ENCODE assay signal across 31 mouse cellular contexts in genomic region chr4:55169063-55169462, GRCm38 (mm10).
"Had no signal": no experiment of that assay in that cellular context is flagged by ENCODE, and none has a peak within 500 bp of the region (broad histone marks: within the 10 kb centered on the region; RNA-seq: fewer than 3 reads in every experiment).

No protein-coding gene starts in this region.

- H3K27me3 ChIP-seq: limb, embryonic 12.5 days; limb, embryonic 13.5 days; limb, embryonic 15.5 days; liver, embryonic 12.5 days; liver, embryonic 13.5 days; liver, embryonic 15.5 days; lung, embryonic 15.5 days; megakaryocyte, embryonic 14.5 days; midbrain, embryonic 12.5 days; midbrain, embryonic 13.5 days; neural tube, embryonic 12.5 days; neural tube, embryonic 13.5 days had no signal

- H3K9me3 ChIP-seq: limb, embryonic 10.5 days; limb, embryonic 12.5 days; limb, embryonic 13.5 days; limb, embryonic 15.5 days; liver, embryonic 12.5 days; liver, embryonic 13.5 days; liver, embryonic 15.5 days; lung, embryonic 15.5 days; midbrain, embryonic 10.5 days; midbrain, embryonic 12.5 days; midbrain, embryonic 13.5 days; neural tube, embryonic 12.5 days; neural tube, embryonic 13.5 days had no signal

- H3K9ac ChIP-seq: limb, embryonic 12.5 days; limb, embryonic 13.5 days; limb, embryonic 15.5 days; liver, embryonic 12.5 days; liver, embryonic 13.5 days; liver, embryonic 14.5 days; liver, embryonic 15.5 days; liver, postnatal 0 days; lung, embryonic 14.5 days; lung, embryonic 15.5 days; midbrain, embryonic 12.5 days; midbrain, embryonic 13.5 days; neural tube, embryonic 12.5 days; neural tube, embryonic 13.5 days had no signal

- ATAC-seq: liver, embryonic 12.5 days; liver, postnatal 0 days; lung, postnatal 0 days; midbrain, embryonic 13.5 days; midbrain, embryonic 16.5 days had no signal

- DNase-seq: left cerebral cortex, postnatal 4 days; liver; liver, embryonic 13.5 days; liver, postnatal 0 days; lung, adult 18-20 months; lung, adult 2 months; lung, embryonic 14.5 days; lung, postnatal 10 days; lung, postnatal 14 days; lung, postnatal 36 days; lung, postnatal 4 days; midbrain, embryonic 14.5 days had no signal

- H3K4me2 ChIP-seq: limb, embryonic 12.5 days; limb, embryonic 13.5 days; limb, embryonic 15.5 days; liver, embryonic 11.5 days; liver, embryonic 12.5 days; liver, embryonic 13.5 days; liver, embryonic 15.5 days; lung, embryonic 14.5 days; lung, embryonic 15.5 days; midbrain, embryonic 12.5 days; midbrain, embryonic 13.5 days; neural tube, embryonic 12.5 days; neural tube, embryonic 13.5 days had no signal

- H3K4me1 ChIP-seq: limb, embryonic 15.5 days; liver, embryonic 12.5 days; liver, embryonic 13.5 days; liver, embryonic 15.5 days; megakaryocyte, embryonic 14.5 days; midbrain, embryonic 10.5 days; midbrain, embryonic 12.5 days; midbrain, embryonic 13.5 days; neural tube, embryonic 12.5 days; neural tube, embryonic 13.5 days had no signal

- H3K4me3 ChIP-seq: limb, embryonic 10.5 days; limb, embryonic 12.5 days; limb, embryonic 13.5 days; limb, embryonic 15.5 days; liver, embryonic 12.5 days; liver, embryonic 13.5 days; liver, embryonic 15.5 days; lung, embryonic 15.5 days; megakaryocyte, embryonic 14.5 days; midbrain, embryonic 10.5 days; midbrain, embryonic 12.5 days; midbrain, embryonic 13.5 days; myocyte; neural tube, embryonic 12.5 days; neural tube, embryonic 13.5 days had no signal

- H3K27ac ChIP-seq: limb, embryonic 10.5 days; limb, embryonic 12.5 days; limb, embryonic 13.5 days; limb, embryonic 15.5 days; liver, embryonic 12.5 days; liver, embryonic 13.5 days; liver, embryonic 14.5 days; liver, embryonic 15.5 days; lung, embryonic 15.5 days; macrophage; midbrain, embryonic 10.5 days; midbrain, embryonic 12.5 days; midbrain, embryonic 13.5 days; neural tube, embryonic 12.5 days; neural tube, embryonic 13.5 days had no signal

- H3K36me3 ChIP-seq: limb, embryonic 10.5 days; limb, embryonic 12.5 days; limb, embryonic 13.5 days; limb, embryonic 15.5 days; liver, embryonic 12.5 days; liver, embryonic 13.5 days; liver, embryonic 15.5 days; lung, embryonic 15.5 days; midbrain, embryonic 10.5 days; midbrain, embryonic 12.5 days; midbrain, embryonic 13.5 days; neural tube, embryonic 12.5 days; neural tube, embryonic 13.5 days had no signal
